Mouse (Mus musculus) thymus, postnatal 25 days (tissue): ENCODE results near the gene Mef2a.
A peak's percentile ranks its signal among the peaks of the same experiment; 100 is the strongest.
"Not testable (repeated sequence)": the region's sequence is repeated elsewhere in the genome, so short reads cannot be mapped to it uniquely, and the experiment has no call there.

ENCODE experiments used
- DNase-seq: peaks from one replicate; pipeline ENCODE4 v3.0.0; 2022

The Mef2a gene

GRCm38 (mm10) chr7:67369645-67370044 lies 3.0 kb downstream of the Mef2a start:
- no peak for DNase-seq

GRCm38 (mm10) chr7:67368394-67368793 lies 4.3 kb downstream of the Mef2a start:
- DNase-seq: no peak

- DNase-seq: no peak
These were observed 12.1 kb downstream of the Mef2a start for GRCm38 (mm10) chr7:67360588-67360987.

- no peak for DNase-seq
These were observed 12.8 kb downstream of the Mef2a start for GRCm38 (mm10) chr7:67359863-67360262.

- DNase-seq: no peak
These were observed 16.8 kb downstream of the Mef2a start for GRCm38 (mm10) chr7:67355870-67356269.

GRCm38 (mm10) chr7:67353667-67354066 lies 19.0 kb downstream of the Mef2a start:
- DNase-seq: peak; percentile 79

GRCm38 (mm10) chr7:67352989-67353388 lies 19.7 kb downstream of the Mef2a start:
- no peak for DNase-seq

- DNase-seq: no peak
These were observed 28.2 kb downstream of the Mef2a start for GRCm38 (mm10) chr7:67344443-67344842.

GRCm38 (mm10) chr7:67342067-67342625 lies 30.5 kb downstream of the Mef2a start:
- DNase-seq: no peak

- DNase-seq: no peak
These were observed 52.3 kb downstream of the Mef2a start for GRCm38 (mm10) chr7:67320359-67320758.

GRCm38 (mm10) chr7:67318697-67319096 lies 54.0 kb downstream of the Mef2a start:
- no peak for DNase-seq

GRCm38 (mm10) chr7:67313200-67313599 lies 59.5 kb downstream of the Mef2a start:
- no peak for DNase-seq

- DNase-seq: no peak
These were observed 62.5 kb downstream of the Mef2a start for GRCm38 (mm10) chr7:67310151-67310550.

- DNase-seq: no peak
These were observed 64.6 kb downstream of the Mef2a start for GRCm38 (mm10) chr7:67308102-67308501.

- no peak for DNase-seq
These were observed 65.6 kb downstream of the Mef2a start for GRCm38 (mm10) chr7:67307078-67307477.

- no peak for DNase-seq
These were observed 67.7 kb downstream of the Mef2a start for GRCm38 (mm10) chr7:67304937-67305336.

- no peak for DNase-seq
These were observed 76.2 kb downstream of the Mef2a start for GRCm38 (mm10) chr7:67296419-67296818.

- no peak for DNase-seq
These were observed 81.3 kb downstream of the Mef2a start for GRCm38 (mm10) chr7:67291356-67291755.

GRCm38 (mm10) chr7:67287456-67287855 lies 85.2 kb downstream of the Mef2a start:
- no peak for DNase-seq

- DNase-seq: no peak
These were observed 89.1 kb downstream of the Mef2a start for GRCm38 (mm10) chr7:67283581-67283980.

GRCm38 (mm10) chr7:67270447-67270846 lies 102.2 kb downstream of the Mef2a start:
- DNase-seq: not testable (repeated sequence)

GRCm38 (mm10) chr7:67259828-67260563 lies 112.7 kb downstream of the Mef2a start:
- DNase-seq: no peak

- no peak for DNase-seq
These were observed 126.6 kb downstream of the Mef2a start for GRCm38 (mm10) chr7:67246067-67246466.

- DNase-seq: no peak
These were observed 127.4 kb downstream of the Mef2a start for GRCm38 (mm10) chr7:67245255-67245654.

GRCm38 (mm10) chr7:67243894-67244282 lies 128.8 kb downstream of the Mef2a start:
- no peak for DNase-seq
